Mouse (Mus musculus) retina, postnatal 1 day (tissue): ENCODE results near the gene Chst11.

Source experiments
- DNase-seq: peaks from one replicate; pipeline ENCODE4 v3.0.0-alpha.2; 2012

Chst11 gene

DNA sequence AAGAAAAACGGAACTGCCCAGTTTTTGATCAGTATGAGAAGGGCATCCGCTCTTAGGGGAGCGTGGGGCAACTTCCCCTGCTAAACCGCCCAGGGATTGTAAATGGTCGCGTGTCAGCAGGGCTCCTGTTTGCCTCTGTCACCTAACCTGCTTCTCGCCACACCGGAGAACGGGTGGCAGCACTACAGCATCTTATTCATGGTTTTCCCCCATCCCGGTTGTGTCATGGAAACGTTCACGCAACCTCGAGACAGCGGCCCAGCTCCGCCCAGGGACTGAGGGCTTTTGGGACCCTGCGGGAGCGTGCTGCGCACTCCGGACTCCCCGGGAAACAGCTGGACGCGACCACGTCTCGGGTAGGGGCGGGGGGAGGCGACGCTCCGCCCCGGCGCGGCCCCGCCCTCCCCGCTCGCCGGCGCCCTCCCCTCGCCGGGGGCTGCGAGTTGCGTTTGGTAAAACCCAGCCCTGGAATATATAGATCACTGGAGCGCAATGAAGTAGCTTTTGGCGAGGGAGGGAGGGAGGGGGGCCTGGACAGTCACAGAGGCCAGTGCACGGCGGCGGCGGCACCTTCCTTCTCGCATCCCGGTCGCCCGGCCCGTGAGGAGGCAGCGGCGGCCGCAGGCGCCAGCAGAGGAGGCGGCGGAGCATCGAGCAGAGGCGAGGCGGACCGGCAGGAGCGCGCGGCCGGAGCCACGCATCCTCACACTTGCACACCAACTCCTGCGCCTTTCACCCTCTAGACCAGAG, at the start of gene Chst11:
Gene Chst11 (plus strand): TSS at position 549 of the 750 bp plus-strand sequence.
- DNase-seq = peak; percentile 91

DNA sequence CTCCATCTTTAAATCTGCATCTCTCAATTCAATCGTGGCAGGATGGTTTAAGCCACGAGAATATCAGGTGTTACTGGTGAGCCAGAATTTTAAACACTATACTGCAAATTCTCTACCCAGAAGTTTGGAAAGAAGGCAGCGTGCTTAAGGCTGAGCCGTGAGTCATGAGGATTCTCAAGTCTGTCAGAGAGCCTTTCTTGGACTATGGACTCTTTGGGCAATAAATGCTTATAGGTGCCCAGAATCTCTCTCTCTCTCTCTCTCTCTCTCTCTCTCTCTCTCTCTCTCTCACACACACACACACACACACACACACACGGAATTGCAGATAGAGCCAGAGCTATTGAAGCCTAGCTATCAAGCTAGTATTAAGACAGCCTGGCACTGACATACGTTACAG, 49.5 kb upstream of the Chst11 start:
- no peak for DNase-seq

DNA sequence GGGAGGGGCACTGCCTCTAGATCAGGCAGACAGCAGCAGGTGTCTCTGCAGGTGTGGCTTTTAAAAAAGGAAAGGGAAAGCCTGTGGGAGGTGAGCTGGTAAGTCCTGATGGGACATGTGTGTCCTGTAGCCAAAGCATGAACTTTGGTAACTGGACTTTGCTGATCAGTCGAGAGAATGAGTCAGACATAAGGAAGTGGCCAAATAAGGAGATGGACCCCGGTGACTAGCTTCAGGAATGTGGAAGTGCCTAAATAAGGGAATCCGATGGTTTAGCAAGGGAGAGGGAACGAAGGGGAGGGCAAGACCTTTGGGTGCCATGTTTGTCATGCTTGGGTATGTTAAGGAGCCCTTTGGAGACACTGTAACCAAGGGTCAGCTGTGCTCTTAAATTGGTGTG, 31.9 kb upstream of the Chst11 start:
- DNase-seq = no peak

DNA sequence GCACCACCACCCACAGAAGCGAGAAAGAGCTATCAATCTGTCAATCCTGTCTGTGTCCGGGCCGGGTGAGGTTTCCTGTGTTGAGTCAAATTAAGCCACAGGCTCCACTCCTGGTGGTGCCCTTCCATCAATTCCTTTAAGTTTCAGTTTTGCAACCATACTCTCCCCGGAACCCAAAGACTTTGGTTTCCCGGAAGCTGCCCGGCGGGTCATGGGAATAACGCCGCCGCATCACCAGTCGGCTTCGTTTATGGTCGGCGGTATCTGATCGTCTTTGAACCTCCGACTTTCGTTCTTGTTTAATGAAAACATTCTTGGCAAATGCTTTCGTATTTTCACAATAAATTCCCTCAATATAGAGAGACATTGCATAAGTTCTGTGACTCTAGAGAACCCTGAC, 30.2 kb upstream of the Chst11 start:
- DNase-seq = no peak

DNA sequence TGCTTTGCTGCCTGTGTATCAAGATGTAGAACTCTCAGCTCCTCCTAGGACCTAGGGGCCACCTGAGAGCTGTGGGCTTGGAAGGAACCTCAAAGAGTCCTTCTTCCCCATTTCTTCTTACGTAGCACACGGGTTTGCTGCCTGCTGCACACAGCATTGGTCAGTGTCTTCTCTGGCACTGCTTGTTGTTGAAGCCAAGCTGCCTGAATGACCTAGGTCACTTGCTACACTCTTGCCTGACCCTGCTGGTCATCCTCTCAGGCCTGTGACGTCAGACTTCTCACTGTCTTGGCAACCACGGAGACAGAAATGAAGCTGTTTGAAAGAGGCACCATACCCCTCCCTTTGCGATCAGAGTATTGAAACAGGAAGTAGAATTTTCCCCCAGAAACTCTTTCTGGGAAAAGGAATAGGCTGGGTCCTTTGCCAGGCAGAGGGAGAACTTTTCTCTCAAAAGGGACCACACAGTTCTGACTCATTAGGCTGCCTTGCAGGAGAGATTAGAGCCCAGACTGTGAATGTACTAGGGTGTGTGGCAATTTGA, 27.0 kb upstream of the Chst11 start:
- DNase-seq = no peak

- no peak for DNase-seq
These were observed 26.0 kb upstream of the Chst11 start for GRCm38 (mm10) chr10:82959316-82959715.

DNA sequence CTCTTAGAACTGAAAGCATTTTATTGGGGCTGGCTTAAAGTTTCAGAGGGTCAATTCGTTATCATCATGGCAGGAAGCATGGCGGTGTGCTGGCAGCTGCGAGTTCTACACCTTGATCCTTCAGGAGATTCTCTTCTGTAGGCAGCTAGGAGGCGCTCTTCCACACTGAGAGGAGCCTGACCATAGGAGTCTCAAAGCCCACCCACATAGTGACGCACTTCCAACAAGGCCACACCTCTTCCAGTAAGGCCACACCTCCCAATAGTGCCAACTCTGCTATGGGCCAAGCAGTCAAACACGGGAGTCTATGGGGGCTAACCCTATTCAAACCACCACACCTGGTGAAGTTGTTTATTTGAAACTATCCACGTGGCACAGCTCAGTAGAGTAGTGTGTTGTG, 24.0 kb upstream of the Chst11 start:
- DNase-seq = peak; percentile 69

DNA sequence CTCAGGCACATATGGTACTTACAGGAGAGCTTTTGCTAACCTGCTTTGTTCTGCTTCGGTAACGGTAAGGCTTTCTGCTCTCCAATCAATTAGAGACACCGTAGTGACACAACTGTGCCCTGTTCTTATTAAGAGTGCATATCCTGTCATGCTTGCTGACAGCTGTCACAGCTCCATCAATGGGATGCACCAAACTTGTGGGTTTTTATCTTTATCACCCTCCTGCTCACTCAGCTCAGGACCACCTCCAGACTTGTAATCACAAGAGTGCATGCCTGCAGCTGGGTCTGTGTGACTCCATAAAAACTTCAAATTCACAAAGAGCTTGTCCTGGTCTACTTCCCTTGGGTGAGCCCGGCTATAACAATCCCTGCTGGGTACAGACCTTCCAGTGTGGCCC, 23.3 kb upstream of the Chst11 start:
- no peak for DNase-seq

- no peak for DNase-seq
These were observed 22.8 kb upstream of the Chst11 start for GRCm38 (mm10) chr10:82962472-82963020.

DNA sequence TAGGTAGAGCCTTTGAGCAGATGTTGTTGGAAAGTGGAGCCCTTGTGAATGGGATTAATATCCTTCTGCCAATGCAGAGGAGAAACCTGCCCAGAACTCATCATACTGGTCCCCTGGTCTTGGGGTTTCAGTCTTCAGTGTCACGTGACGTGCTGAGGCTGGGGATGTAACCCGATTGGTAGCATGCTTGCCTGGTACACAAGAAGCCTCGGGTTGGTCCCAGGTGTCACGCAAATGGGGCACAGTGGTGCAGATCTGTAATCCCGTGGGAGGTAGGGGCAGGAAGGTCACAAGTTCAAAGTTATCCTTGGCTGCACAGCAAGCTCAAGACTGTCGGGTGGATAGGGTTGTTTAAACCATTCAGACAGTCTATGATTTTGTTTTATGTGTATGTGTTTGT, 20.8 kb upstream of the Chst11 start:
- DNase-seq = no peak

GRCm38 (mm10) chr10:82966672-82967071, 18.6 kb upstream of the Chst11 start:
- DNase-seq = no peak

DNA sequence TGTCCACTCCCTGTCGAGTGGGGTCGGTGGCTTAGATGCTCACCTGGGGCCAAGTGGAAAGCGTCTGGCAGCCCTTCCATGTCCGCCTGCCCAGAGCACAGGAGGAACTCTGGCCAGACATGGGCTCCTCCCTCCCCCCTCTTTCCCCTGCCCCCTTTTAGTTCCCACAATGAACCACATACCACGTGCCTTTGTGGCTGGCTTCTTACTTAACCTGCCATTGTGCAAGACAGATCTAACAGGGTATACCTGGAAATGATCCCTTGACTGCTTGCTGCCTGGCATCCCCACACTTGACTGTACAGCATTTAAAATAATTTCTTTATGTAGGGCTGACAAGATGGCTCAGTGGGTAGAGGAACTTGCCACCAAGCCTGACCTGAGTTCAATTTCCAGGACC, 15.7 kb upstream of the Chst11 start:
- no peak for DNase-seq

DNA sequence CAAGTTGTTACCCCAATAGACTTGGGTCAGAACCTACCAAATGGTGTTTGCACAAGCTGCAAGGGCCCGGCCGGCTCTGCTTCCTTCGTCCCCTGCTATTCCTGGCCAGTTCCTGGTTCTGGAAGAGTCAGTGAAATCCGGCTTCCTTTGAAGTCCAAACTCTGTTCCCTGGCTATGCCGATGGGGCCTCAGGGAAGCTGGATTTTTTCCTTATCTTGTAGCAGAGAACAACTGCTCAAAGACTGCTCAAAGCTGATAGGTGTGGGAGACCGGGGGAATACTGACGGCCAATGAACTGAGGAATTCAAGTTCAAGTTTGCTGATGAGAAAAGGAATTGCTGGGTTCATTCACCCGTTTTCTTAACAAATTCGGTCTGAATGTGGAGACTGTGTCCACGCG, 13.7 kb upstream of the Chst11 start:
- no peak for DNase-seq

DNA sequence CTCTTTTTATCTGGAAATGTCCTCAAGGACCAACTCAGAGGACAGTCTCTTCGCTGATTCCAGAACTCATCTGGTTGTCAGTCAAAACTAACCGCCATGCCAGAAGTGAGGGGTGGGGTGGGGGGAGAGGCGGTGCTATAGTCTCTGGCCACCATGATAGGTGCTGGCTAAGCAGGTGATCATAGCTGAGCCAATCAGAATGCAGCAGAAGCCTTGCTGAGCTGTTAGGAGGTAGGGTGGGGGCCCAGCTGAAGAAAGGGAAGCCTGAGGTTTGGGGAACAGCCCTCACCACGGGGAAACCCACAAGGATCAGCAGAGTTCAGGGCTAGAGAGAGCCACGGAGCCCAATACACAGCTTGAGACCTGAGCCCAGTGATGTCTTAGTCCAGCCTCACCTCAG, 11.1 kb upstream of the Chst11 start:
- no peak for DNase-seq

DNA sequence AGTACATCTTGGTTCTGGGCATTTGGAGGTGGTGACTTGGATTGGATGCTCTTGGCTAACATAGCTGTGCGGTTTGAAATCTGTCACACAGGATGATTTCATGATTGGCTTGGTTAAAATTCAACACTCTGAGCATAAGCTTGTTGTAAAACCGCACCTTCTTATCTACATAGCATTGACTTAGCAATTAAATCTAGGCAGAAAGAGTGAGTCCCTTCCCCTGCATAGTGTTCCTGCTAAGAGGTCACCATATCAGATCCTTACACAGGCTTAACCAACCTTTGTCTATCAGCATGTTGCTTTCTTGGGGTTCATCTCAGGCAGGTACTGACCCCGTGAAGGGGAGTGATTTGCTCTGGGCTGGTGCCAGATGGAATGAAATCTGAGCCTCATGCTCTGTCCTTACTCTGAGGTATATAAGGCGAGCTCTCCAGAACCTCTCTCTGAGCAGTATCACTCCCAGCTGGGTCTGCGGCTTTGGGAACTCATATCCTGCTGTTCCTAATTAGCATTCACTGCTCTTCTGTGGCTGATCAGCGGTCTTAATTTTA, 10.6 kb upstream of the Chst11 start:
- DNase-seq = no peak

- no peak for DNase-seq
These were observed 9.5 kb upstream of the Chst11 start for GRCm38 (mm10) chr10:82975806-82976205.

DNA sequence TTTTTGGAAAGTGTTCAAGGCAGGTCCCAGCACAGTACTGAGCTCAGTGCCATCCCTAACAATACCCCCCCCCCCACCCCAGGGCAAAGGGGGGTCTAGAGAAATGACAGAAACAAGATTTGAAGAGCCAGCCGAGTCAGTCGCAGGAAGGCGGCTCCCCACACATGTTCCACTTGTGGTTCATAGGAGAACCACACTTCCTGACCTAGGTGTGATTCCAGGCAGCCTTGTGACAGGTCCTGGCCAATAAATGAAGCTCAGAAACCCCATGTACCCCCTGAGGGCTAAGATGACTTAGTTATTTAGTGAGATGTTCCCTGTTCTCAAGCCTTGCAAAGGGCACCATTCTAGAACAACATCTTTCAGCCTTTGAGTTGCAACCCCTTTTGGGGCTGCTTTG, 3.0 kb upstream of the Chst11 start:
- DNase-seq = no peak

GRCm38 (mm10) chr10:82985700-82986131, 418 bp downstream of the Chst11 start:
- peak; percentile 68 for DNase-seq

DNA sequence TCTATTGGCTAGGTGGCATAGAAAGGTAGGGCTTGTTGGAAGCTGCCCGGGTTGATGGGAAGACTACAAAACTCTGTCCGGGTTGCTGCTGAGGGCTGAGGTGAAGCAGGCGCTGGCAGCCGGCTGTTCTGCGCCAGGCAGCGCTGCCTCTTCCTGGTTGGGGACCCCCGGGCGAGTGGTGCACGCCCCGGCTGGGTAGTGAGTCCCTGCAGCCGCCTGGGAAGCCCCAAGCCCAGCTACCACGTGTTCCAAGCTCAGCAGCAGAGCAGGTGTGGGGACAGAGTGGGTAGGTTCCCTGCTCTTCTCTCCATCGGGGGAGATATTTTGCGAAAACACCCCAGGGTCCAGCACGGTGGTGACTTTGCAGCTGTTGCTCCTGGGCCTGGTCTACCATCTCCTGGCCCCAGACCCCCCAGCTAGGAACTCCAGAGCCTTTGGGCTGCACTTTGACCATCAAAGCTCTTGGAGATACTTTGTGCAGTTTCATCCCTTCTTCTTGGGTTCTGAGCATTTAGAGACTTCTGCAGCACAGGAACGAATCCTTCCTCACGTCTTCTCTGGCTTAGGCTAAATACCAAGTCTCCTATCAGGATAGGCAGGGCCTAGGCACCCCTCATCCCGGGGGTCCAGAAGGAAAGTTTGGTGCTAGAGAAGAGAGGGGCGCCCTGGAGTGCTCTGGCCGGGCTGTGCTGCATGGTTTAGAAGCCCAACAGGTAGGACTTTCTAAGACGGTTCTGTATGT, 1.1 kb downstream of the Chst11 start:
- DNase-seq = peak; percentile 55

GRCm38 (mm10) chr10:82986993-82987349, 1.7 kb downstream of the Chst11 start:
- no peak for DNase-seq

GRCm38 (mm10) chr10:82987394-82987793, 2.1 kb downstream of the Chst11 start:
- peak; percentile 79 for DNase-seq

- DNase-seq = peak; percentile 60
These were observed 4.2 kb downstream of the Chst11 start for GRCm38 (mm10) chr10:82989418-82990025.

- DNase-seq = no peak
These were observed 5.6 kb downstream of the Chst11 start for GRCm38 (mm10) chr10:82990918-82991317.
